Mouse (Mus musculus) right cerebral cortex, adult 2 months (tissue): ENCODE data around the gene Spaca5.

Experiments used
- DNase-seq, 2 experiments: peaks; one replicate each; pipeline ENCODE4 v3.0.0; 2021 to 2022; ENCODE audit warnings: low spot score in 2 of 2

Spaca5 gene

DNA sequence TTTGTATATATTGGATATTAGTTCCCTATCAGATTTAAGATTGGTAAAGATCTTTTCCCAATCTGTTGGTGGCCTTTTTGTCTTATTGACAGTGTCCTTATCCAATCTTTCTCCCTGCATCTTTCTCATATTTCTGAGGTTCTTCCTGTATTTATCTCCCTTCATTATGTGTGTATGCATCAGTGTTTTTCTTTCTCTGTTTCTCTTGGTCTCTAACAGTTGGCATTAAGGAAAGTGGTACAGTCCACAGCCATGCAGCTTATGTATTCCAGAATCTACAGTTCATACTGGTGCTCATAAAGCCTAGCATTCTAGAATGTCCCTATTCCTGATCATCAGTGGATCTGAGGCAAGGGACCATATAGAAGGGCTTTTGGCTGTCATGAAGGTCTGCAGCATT lies at the start of gene Spaca5:
Spaca5 (plus strand) TSS at position 301 of the 400 bp plus-strand sequence.
- DNase-seq: no peak

- no peak for DNase-seq
These were observed 6.7 kb upstream of the Spaca5 start for GRCm38 (mm10) chrX:21061460-21061859.

DNA sequence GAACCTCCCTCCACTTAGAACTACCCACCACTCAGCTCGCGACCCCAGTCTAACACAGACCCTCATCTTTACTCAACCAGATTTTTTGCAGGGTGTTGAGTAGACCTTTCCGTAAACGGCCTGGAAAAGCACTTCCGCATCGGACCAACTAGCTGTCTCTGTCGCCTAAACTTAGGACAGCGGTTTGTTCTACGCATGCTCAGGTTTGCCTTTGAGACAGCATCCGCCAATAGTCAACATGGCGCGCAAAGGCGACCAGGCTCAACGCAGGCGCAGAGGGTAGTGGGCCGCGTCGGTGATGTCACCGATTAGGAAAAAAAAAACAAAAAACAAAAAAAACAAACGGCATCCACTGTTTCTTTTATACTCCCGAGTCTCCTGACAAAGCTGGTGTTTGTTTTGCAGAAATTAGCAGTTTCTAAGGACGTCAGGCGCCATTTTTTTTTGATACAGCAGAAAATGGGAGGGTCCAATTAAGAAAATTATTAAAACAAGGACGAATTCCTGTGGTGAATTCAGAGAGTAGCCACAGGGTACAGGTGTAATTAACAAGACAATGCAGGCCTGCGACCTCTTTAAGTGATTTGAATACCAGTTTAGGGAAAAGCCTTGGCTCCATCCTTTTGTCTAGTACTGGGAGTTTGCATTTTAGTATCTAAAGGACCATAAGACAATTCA lies 6.2 kb upstream of the Spaca5 start, which contains the start of gene Zfp182:
Zfp182 (minus strand) TSS at position 451 of the 678 bp plus-strand sequence.
- DNase-seq: peak; percentile 77 to 79

DNA sequence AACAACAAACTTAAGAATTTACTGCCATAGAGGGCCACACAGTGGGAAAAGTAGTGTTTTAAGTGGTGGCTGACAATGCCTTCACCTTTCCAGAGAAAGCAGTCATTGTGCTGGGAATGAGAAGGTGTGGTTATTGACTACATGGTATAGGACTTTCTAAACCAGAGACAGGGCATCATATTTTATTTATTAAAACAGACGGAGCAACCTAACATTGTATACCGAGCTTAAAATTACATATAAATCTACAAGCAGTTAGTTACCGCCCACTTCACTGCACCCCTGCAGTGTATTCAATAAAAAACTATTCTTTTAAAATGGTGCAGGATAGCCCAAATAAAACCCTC lies 5.7 kb upstream of the Spaca5 start:
- DNase-seq: no peak

DNA sequence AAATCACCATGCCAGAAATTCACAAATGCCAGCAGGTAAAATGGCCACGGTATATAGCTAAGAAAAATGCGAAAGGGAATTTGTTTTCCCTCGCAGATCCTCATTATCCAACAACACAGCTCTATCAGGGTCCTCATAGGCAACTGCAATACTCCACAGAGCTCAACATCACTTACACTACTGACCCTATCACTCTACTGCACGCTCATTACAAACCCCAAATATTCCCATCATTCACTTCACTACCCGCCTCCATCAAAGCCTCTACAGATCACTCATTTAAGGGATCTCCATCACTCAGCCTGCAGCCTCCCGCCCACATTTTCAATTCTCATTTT lies 20.4 kb downstream of the Spaca5 start:
- no peak for DNase-seq

GRCm38 (mm10) chrX:21088983-21089866 lies 21.0 kb downstream of the Spaca5 start, which contains the start of gene Zfp300:
Zfp300 (minus strand) TSS chrX:21089527.
- peak; percentile 59 to 69 for DNase-seq

DNA sequence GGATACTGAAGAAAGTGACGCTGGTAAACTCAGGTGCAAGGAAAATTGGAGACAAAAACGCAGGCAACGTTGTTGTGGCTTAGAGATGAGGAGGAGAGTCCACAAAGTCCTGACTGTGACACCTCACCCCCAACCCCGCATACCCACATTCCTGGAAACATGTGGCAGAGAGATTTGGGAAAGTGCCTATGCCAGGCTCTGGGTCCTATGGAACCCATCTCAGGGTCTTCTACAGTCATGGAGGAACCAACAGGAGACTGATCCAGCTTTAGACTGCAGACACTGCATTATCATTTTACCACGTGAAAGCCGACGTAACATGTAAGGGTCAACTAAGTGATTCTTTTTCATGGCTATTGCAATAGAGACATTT lies 21.6 kb downstream of the Spaca5 start:
- no peak for DNase-seq

DNA sequence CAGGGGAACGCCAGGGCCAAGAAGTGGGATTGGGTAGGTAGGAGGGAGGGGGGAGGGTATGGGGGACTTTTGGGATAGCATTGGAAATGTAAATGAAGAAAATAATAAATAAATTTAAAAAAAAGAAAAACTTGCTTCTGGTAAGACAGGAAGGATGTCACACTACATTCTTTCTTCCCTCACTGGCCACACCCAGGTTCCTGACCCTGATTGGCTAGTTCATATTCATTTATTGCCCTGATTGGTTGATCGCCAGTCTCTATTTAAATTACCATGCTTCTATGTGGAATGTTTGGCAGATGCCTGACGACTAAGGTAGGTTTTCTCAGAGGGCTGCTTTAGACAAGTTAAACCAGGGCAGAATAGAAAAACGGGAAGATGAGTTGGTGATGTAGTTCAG lies 47.3 kb downstream of the Spaca5 start, which contains the start of gene Ssxa1:
Ssxa1 (plus strand) TSS at position 301 of the 400 bp plus-strand sequence.
- no peak for DNase-seq
